Mouse (Mus musculus): ENCODE data around the gene Tppp3. TPM values are rescaled to one million over a fixed set of nuclear protein-coding genes. Genes with fewer than 3 reads are reported as not detected.

The Tppp3 gene
- polyA plus RNA-seq, 1 experiment, result 19.3 TPM

DNA sequence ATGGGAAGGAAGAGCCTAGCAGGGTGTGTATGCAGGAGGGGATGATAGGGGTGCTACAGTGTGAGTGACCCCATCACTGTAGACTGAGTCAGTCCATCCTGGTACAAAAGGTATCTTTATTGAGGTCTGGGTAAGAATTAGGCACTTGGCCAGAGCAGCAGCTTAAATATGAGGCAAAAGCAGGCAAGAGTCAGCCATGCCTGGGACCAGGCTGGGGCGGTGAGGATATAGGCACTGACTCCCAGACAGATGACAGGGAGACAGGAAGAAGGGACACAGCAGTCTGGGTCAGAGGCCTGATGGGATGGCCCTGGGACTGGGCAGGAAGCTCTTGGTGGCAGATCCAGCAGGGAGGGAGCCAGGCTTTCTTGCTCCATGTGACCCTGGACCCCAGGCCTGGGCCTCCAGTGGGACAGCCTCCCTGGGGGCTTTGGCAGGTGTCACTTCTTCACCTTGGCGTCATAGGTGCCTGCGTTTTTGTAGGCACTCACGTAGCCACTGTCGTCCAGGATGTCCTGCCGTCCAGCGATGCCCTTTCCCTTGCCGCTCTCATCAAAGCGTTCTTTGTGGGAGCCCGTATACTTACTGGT is 3.8 kb downstream of the Tppp3 start:
- no peaks in the 10 kb centered on the region for H3K36me3 ChIP-seq (ENCODE audit: control insufficient read depth, insufficient read depth, low read length)
- H3K27me3 ChIP-seq (replicated peaks; ENCODE audit: control insufficient read depth, insufficient read depth, low read length), result no peaks in the 10 kb centered on the region
- no peak for DNase-seq
- H3K4me3 ChIP-seq (ENCODE audit: insufficient read depth, low read depth, low read length), result no peak overlapping the region
- H3K27ac ChIP-seq (ENCODE audit: insufficient read depth, low read depth, low read length), result no peak overlapping the region
- TF ChIP-seq CTCF (conservative IDR thresholded peaks at IDR 0.05; ENCODE audit: insufficient read depth, insufficient read length, low read depth, low read length) (no peak), POLR2A (IDR thresholded peaks at IDR 0.05; ENCODE audit: low read depth, low read length) (no peak)
- H3K4me1 ChIP-seq (ENCODE audit: control insufficient read depth, insufficient read depth, low read length), result peaks cover 3% of the 10 kb centered on the region; the same call in 1 of the 2 replicates
- 97% methylated on average over 10 of the region's 10 CpGs for WGBS

DNA sequence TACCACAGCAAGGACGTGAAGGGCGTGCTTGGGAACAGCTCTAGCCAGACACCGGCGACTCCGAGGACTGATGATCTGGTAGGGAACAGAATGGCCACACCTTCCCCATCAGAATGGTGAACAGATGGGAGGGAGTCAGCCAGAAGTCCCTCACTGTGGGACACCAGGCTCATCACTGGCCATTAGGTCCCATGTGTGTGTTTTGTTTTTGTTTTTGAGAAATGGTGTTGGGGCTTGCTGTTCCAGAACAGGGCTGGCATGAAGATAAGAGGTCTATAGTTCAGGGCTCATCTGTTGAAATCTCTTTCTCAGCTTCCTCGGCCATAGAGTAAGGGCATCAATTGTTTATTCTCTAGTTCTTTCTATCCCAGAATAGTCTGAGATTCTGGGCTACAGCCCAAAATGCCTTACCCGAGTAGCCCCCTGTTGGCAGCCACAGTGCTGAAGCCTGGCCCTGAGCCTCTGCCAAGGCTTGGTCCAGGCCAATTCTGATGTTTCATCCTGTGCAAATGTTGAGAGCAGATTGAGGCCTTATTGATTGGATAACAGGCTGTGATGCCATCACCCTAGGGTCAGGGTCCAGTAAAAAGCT is 4.5 kb downstream of the Tppp3 start:
- Histone ChIP-seq H3K4me1 (ENCODE audit: control insufficient read depth, insufficient read depth, low read length) (peaks cover 3% of the 10 kb centered on the region; the same call in 1 of the 2 replicates), H3K27me3 (replicated peaks; ENCODE audit: control insufficient read depth, insufficient read depth, low read length) (no peaks in the 10 kb centered on the region), H3K27ac (ENCODE audit: insufficient read depth, low read depth, low read length) (no peak overlapping the region), H3K36me3 (ENCODE audit: control insufficient read depth, insufficient read depth, low read length) (no peaks in the 10 kb centered on the region), H3K4me3 (ENCODE audit: insufficient read depth, low read depth, low read length) (no peak overlapping the region)
- TF ChIP-seq CTCF (conservative IDR thresholded peaks at IDR 0.05; ENCODE audit: insufficient read depth, insufficient read length, low read depth, low read length) (no peak), POLR2A (IDR thresholded peaks at IDR 0.05; ENCODE audit: low read depth, low read length) (no peak)
- 78% methylated on average over 7 of the region's 7 CpGs for WGBS
- DNase-seq, result no peak

DNA sequence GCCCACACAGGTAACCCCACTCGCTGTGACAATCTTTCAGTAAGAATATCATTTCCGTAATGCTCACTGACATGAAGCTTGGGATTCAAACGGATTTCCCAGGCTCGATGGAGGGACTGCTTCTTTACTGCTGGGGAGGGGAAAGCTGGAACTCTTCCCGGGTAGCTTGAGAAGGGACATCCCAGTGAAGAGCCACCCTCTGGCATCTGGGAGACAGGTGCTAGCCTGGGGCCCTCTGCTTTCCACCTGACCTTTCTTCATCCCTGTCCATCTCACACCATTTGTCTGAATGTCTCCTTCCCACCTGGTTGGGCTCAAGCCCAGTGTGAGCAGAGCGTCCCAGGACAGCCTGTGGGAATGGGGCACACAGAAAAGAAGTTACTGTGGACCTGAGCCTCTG is 5.1 kb downstream of the Tppp3 start:
- 81% methylated on average over 6 of the region's 6 CpGs for WGBS
- H3K27me3 ChIP-seq (replicated peaks; ENCODE audit: control insufficient read depth, insufficient read depth, low read length), result no peaks in the 10 kb centered on the region
- no peaks in the 10 kb centered on the region for H3K36me3 ChIP-seq (ENCODE audit: control insufficient read depth, insufficient read depth, low read length)
- no peak overlapping the region for H3K27ac ChIP-seq (ENCODE audit: insufficient read depth, low read depth, low read length)
- H3K4me3 ChIP-seq (ENCODE audit: insufficient read depth, low read depth, low read length), result no peak overlapping the region
- no peaks in the 10 kb centered on the region for H3K4me1 ChIP-seq (ENCODE audit: control insufficient read depth, insufficient read depth, low read length)
- DNase-seq, result no peak
- no peak for TF ChIP-seq CTCF (conservative IDR thresholded peaks at IDR 0.05; ENCODE audit: insufficient read depth, insufficient read length, low read depth, low read length)
- no peak for TF ChIP-seq POLR2A (IDR thresholded peaks at IDR 0.05; ENCODE audit: low read depth, low read length)

DNA sequence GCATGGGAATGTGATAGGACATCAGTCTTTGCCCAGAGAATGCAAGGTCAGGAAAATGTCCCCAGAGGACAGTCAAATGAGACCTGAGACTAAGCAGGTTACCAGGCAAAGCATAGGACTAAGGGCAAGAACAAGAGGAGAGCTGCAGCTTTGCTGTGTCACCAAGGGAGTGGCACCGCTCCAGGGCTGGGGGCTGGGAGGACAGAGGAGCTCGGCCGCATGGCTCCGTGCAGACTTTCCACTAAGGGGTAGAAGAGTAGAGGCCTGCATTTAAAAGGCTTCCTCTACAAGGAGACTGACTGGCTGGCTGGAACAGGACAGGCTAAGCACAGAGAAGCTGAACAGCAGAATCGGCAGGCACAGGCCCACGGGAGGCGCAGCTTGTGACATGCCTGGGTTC is 6.7 kb downstream of the Tppp3 start:
- WGBS, result 67% methylated on average over 7 of the region's 7 CpGs
- DNase-seq, result no peak
- no peaks in the 10 kb centered on the region for H3K4me1 ChIP-seq (ENCODE audit: control insufficient read depth, insufficient read depth, low read length)
- H3K27ac ChIP-seq (ENCODE audit: insufficient read depth, low read depth, low read length), result no peak overlapping the region
- no peak overlapping the region for H3K4me3 ChIP-seq (ENCODE audit: insufficient read depth, low read depth, low read length)
- no peaks in the 10 kb centered on the region for H3K27me3 ChIP-seq (replicated peaks; ENCODE audit: control insufficient read depth, insufficient read depth, low read length)
- H3K36me3 ChIP-seq (ENCODE audit: control insufficient read depth, insufficient read depth, low read length), result no peaks in the 10 kb centered on the region
- no peak for TF ChIP-seq POLR2A (IDR thresholded peaks at IDR 0.05; ENCODE audit: low read depth, low read length)
- TF ChIP-seq CTCF (conservative IDR thresholded peaks at IDR 0.05; ENCODE audit: insufficient read depth, insufficient read length, low read depth, low read length), result no peak

DNA sequence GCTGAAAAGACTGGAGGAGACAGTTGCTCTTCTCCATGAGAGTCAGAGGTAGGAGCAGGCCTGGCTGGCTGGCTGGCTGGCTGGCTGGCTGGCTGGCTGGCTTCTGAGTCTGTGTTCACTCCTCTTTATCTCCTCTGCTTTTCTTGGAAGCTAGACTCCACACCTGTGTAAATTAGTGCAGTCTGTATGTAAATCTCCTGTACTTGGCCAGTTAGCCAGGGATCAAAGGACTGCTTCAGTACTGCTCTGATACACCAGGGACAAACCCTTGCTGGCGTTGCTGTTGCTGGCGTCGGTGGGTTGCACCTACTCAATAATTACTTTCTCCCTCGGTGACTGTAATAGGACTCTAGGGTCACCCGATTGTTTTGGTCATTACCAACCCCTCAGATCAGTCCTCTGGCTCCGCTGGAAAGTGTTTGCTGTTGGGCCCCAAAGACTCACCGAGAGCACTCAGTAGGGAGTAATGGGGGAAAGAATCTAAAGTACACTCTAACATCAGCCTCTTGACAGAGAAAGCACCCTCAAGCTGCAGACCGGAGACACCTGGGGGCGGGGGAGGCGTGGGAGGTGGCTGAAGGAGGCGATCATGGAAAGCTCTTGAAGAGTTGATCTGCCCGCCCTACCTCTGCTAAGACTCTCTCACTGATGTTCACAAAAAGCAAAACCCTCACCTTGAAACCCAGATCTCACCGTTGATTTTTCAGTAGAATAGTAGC is 10.1 kb downstream of the Tppp3 start:
- 52% methylated on average over 13 of the region's 13 CpGs for WGBS
- no peak for TF ChIP-seq POLR2A (IDR thresholded peaks at IDR 0.05; ENCODE audit: low read depth, low read length)
- TF ChIP-seq CTCF (conservative IDR thresholded peaks at IDR 0.05; ENCODE audit: insufficient read depth, insufficient read length, low read depth, low read length), result no peak
- Histone ChIP-seq H3K27me3 (replicated peaks; ENCODE audit: control insufficient read depth, insufficient read depth, low read length) (no peaks in the 10 kb centered on the region), H3K27ac (ENCODE audit: insufficient read depth, low read depth, low read length) (no peak overlapping the region), H3K4me3 (ENCODE audit: insufficient read depth, low read depth, low read length) (no peak overlapping the region), H3K4me1 (ENCODE audit: control insufficient read depth, insufficient read depth, low read length) (no peaks in the 10 kb centered on the region), H3K36me3 (ENCODE audit: control insufficient read depth, insufficient read depth, low read length) (no peaks in the 10 kb centered on the region)
- no peak for DNase-seq

DNA sequence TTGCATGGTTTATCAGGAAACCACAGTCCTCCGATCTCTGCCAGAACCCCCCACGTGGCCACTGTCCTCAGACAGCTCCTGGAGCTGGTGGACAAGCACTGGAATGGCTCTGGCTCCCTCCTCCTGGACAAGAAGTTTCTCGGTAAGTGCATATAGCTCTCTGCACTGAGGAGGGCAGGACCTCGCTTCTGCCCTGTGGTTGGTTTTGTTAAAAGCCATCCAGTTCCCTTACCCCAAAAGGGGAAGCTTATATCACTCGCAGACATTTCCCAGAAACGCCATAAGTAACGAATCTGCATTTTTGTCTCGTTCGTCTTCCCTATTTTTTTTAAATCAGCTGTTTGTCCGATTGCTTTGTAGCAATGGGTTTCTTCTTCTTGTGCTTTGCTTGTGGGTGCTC is 16.1 kb downstream of the Tppp3 start:
- 62% methylated on average over 10 of the region's 10 CpGs for WGBS
- Histone ChIP-seq H3K4me1 (ENCODE audit: control insufficient read depth, insufficient read depth, low read length) (no peaks in the 10 kb centered on the region), H3K4me3 (ENCODE audit: insufficient read depth, low read depth, low read length) (no peak overlapping the region), H3K27me3 (replicated peaks; ENCODE audit: control insufficient read depth, insufficient read depth, low read length) (no peaks in the 10 kb centered on the region), H3K36me3 (ENCODE audit: control insufficient read depth, insufficient read depth, low read length) (no peaks in the 10 kb centered on the region), H3K27ac (ENCODE audit: insufficient read depth, low read depth, low read length) (no peak overlapping the region)
- TF ChIP-seq CTCF (conservative IDR thresholded peaks at IDR 0.05; ENCODE audit: insufficient read depth, insufficient read length, low read depth, low read length) (no peak), POLR2A (IDR thresholded peaks at IDR 0.05; ENCODE audit: low read depth, low read length) (no peak)
- no peak for DNase-seq

DNA sequence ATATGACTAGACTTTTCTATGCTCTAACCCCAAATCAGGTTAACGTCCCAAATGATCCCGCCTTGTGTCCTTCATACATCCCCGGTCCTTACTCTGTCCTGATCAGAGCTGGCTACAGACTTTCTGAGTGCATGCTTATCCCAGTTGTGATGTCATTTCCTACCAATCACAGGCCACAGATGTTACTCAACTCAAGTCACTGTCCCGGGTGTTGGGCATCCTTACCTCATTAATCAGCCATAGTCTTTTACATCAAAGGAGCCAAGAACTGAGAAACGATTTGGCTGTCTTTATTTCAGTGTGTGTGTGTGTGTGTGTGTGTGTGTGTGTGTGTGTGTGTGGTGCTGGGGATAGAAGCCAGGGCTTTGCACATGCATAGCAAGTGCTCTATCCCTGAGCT is 17.2 kb downstream of the Tppp3 start:
- no peak for DNase-seq

More for the DNA sequence above, 17.2 kb downstream of the Tppp3 start:
- 57% methylated on average over 5 of the region's 5 CpGs for WGBS
- TF ChIP-seq POLR2A (IDR thresholded peaks at IDR 0.05; ENCODE audit: low read depth, low read length) (no peak), CTCF (conservative IDR thresholded peaks at IDR 0.05; ENCODE audit: insufficient read depth, insufficient read length, low read depth, low read length) (no peak)
- no peaks in the 10 kb centered on the region for H3K36me3 ChIP-seq (ENCODE audit: control insufficient read depth, insufficient read depth, low read length)
- no peaks in the 10 kb centered on the region for H3K27me3 ChIP-seq (replicated peaks; ENCODE audit: control insufficient read depth, insufficient read depth, low read length)
- no peaks in the 10 kb centered on the region for H3K4me1 ChIP-seq (ENCODE audit: control insufficient read depth, insufficient read depth, low read length)
- H3K27ac ChIP-seq (ENCODE audit: insufficient read depth, low read depth, low read length), result no peak overlapping the region
- no peak overlapping the region for H3K4me3 ChIP-seq (ENCODE audit: insufficient read depth, low read depth, low read length)

Measured in kidney, adult 2 months (tissue).